Mouse (Mus musculus): ENCODE data around the gene Ccdc84. TPM values are rescaled to one million over a fixed set of nuclear protein-coding genes. Genes with fewer than 3 reads are reported as not detected.
"Not testable (repeated sequence)": the region's sequence is repeated elsewhere in the genome, so short reads cannot be mapped to it uniquely, and the experiment has no call there.

Gene Ccdc84
- total RNA-seq (2014; rRNA removed) = 24.4 and 24.5 TPM in 2 replicates
- 20.1 and 25.2 TPM in 2 replicates for polyA plus RNA-seq (2015; fragmentation: Nextera tagmentation; extraction: Ambion mirVana)

- Histone ChIP-seq H3K9me3 (ENCODE audit: low read length) (no peaks in the 10 kb centered on the region), H3K9ac (peak within 1 kb of the TSS; percentile 76), H3K4me1 (ENCODE audit: insufficient read depth) (peaks cover 6% of the 10 kb centered on the region; the same call in 1 of the 2 replicates), H3K27me3 (ENCODE audit: insufficient read depth, low read length) (no peaks in the 10 kb centered on the region), H3K27ac (ENCODE audit: low read depth, low read length) (peak within 1 kb of the TSS; percentile 77), H3K4me3 (ENCODE audit: low read depth, low read length) (peak within 1 kb of the TSS; percentile 72), H3K36me3 (ENCODE audit: insufficient read depth) (no peaks in the 10 kb centered on the region), H3K4me2 (ENCODE audit: low read depth) (peak within 1 kb of the TSS; percentile 98)
- WGBS = 75% methylated on average over 14 of the region's 14 CpGs
- ATAC-seq (no peak), DNase-seq (no peak)
- no peak for TF ChIP-seq CTCF (IDR thresholded peaks at IDR 0.05; ENCODE audit: low read depth)
Observed at GRCm38 (mm10) chr9:44418519-44419385, at the start of gene Ccdc84. TSS of gene Ccdc84 (minus strand) at chr9:44418569.

- DNase-seq (no peak), ATAC-seq (no peak)
- TF ChIP-seq CTCF (IDR thresholded peaks at IDR 0.05; ENCODE audit: low read depth) = no peak
- WGBS = 86% methylated on average over 5 of the region's 5 CpGs
- Histone ChIP-seq H3K9me3 (ENCODE audit: low read length) (no peaks in the 10 kb centered on the region), H3K4me1 (ENCODE audit: insufficient read depth) (peaks cover 9% of the 10 kb centered on the region), H3K27ac (ENCODE audit: low read depth, low read length) (no peak overlapping the region), H3K27me3 (ENCODE audit: insufficient read depth, low read length) (no peaks in the 10 kb centered on the region), H3K36me3 (ENCODE audit: insufficient read depth) (no peaks in the 10 kb centered on the region), H3K4me3 (ENCODE audit: low read depth, low read length) (no peak overlapping the region), H3K4me2 (ENCODE audit: low read depth) (no peak overlapping the region), H3K9ac (no peak overlapping the region)
Observed at GRCm38 (mm10) chr9:44461950-44462349, 43.6 kb upstream of the Ccdc84 start.

- Histone ChIP-seq H3K9me3 (ENCODE audit: low read length) (no peaks in the 10 kb centered on the region), H3K36me3 (ENCODE audit: insufficient read depth) (no peaks in the 10 kb centered on the region), H3K4me2 (ENCODE audit: low read depth) (peak overlapping the region; percentile 55), H3K4me3 (ENCODE audit: low read depth, low read length) (peak overlapping the region; percentile 9), H3K27ac (ENCODE audit: low read depth, low read length) (peak overlapping the region; percentile 92), H3K9ac (peak overlapping the region; percentile 36; the same call in 1 of the 2 replicates), H3K27me3 (ENCODE audit: insufficient read depth, low read length) (no peaks in the 10 kb centered on the region), H3K4me1 (ENCODE audit: insufficient read depth) (peaks cover 17% of the 10 kb centered on the region)
- ATAC-seq (peak; percentile 98), DNase-seq (peak; percentile 98)
- TF ChIP-seq CTCF (IDR thresholded peaks at IDR 0.05; ENCODE audit: low read depth) = no peak
- 4% methylated on average over 11 of the region's 11 CpGs for WGBS
Observed at GRCm38 (mm10) chr9:44457035-44457742, 38.8 kb upstream of the Ccdc84 start.

- DNase-seq = peak; percentile 29
- peak; percentile 60 for TF ChIP-seq CTCF (IDR thresholded peaks at IDR 0.05; ENCODE audit: low read depth)
- H3K9me3 ChIP-seq (ENCODE audit: low read length) = no peaks in the 10 kb centered on the region
- peaks cover 17% of the 10 kb centered on the region for H3K4me1 ChIP-seq (ENCODE audit: insufficient read depth)
- no peak within 1 kb of the TSS for H3K4me2 ChIP-seq (ENCODE audit: low read depth)
- no peaks in the 10 kb centered on the region for H3K36me3 ChIP-seq (ENCODE audit: insufficient read depth)
- H3K27ac ChIP-seq (ENCODE audit: low read depth, low read length) = no peak within 1 kb of the TSS
- H3K27me3 ChIP-seq (ENCODE audit: insufficient read depth, low read length) = no peaks in the 10 kb centered on the region
- H3K9ac ChIP-seq = no peak within 1 kb of the TSS
- H3K4me3 ChIP-seq (ENCODE audit: low read depth, low read length) = no peak within 1 kb of the TSS
- no peak for ATAC-seq
- 36% methylated on average over 4 of the region's 4 CpGs for WGBS
Observed at GRCm38 (mm10) chr9:44454891-44455220, 36.5 kb upstream of the Ccdc84 start, which contains the start of gene Upk2. TSS of gene Upk2 (minus strand) at chr9:44454976.

- WGBS = 10% methylated on average over 14 of the region's 14 CpGs
- Histone ChIP-seq H3K27ac (ENCODE audit: low read depth, low read length) (no peak overlapping the region), H3K9ac (no peak overlapping the region), H3K27me3 (ENCODE audit: insufficient read depth, low read length) (no peaks in the 10 kb centered on the region), H3K4me3 (ENCODE audit: low read depth, low read length) (no peak overlapping the region), H3K36me3 (ENCODE audit: insufficient read depth) (no peaks in the 10 kb centered on the region), H3K9me3 (ENCODE audit: low read length) (no peaks in the 10 kb centered on the region), H3K4me2 (ENCODE audit: low read depth) (no peak overlapping the region), H3K4me1 (ENCODE audit: insufficient read depth) (peaks cover 17% of the 10 kb centered on the region)
- TF ChIP-seq CTCF (IDR thresholded peaks at IDR 0.05; ENCODE audit: low read depth) = peak; percentile 97
- ATAC-seq (peak; percentile 57), DNase-seq (peak; percentile 93)
Observed at GRCm38 (mm10) chr9:44454132-44454890, 35.9 kb upstream of the Ccdc84 start.

- ATAC-seq (no peak), DNase-seq (no peak)
- peak; percentile 28; the same call in 1 of the 2 replicates for TF ChIP-seq CTCF (IDR thresholded peaks at IDR 0.05; ENCODE audit: low read depth)
- Histone ChIP-seq H3K4me2 (ENCODE audit: low read depth) (no peak overlapping the region), H3K9ac (no peak overlapping the region), H3K27me3 (ENCODE audit: insufficient read depth, low read length) (no peaks in the 10 kb centered on the region), H3K9me3 (ENCODE audit: low read length) (no peaks in the 10 kb centered on the region), H3K4me3 (ENCODE audit: low read depth, low read length) (no peak overlapping the region), H3K4me1 (ENCODE audit: insufficient read depth) (no peaks in the 10 kb centered on the region; the same call in 1 of the 2 replicates), H3K36me3 (ENCODE audit: insufficient read depth) (no peaks in the 10 kb centered on the region), H3K27ac (ENCODE audit: low read depth, low read length) (no peak overlapping the region)
Observed at GRCm38 (mm10) chr9:44450387-44450786, 32.0 kb upstream of the Ccdc84 start.

GRCm38 (mm10) chr9:44444402-44445025 lies 26.1 kb upstream of the Ccdc84 start:
- not testable (repeated sequence) for H3K36me3 ChIP-seq (ENCODE audit: insufficient read depth); H3K9ac ChIP-seq; H3K4me3 ChIP-seq (ENCODE audit: low read depth, low read length); H3K4me2 ChIP-seq (ENCODE audit: low read depth); H3K27ac ChIP-seq (ENCODE audit: low read depth, low read length); DNase-seq; H3K4me1 ChIP-seq (ENCODE audit: insufficient read depth); H3K9me3 ChIP-seq (ENCODE audit: low read length); H3K27me3 ChIP-seq (ENCODE audit: insufficient read depth, low read length); ATAC-seq
- WGBS = 80% methylated on average over 7 of the region's 7 CpGs
